Mouse (Mus musculus) cerebellum, adult 2 months (tissue): ENCODE results near the gene Neurl3. TPM values are rescaled to one million over a fixed set of nuclear protein-coding genes. Genes with fewer than 3 reads are reported as not detected.

Experiments used
- DNase-seq, 2 experiments: peaks; one replicate each; pipeline ENCODE4 v3.0.0; 2021
- H3K27ac ChIP-seq: fragments of 200-500 bp; 2 replicates; pipeline ENCODE4 v1.5.1; 2012; ENCODE audit warnings: low read length, control low read depth, inconsistent platforms; ENCODE audit not compliant: insufficient read depth
- H3K27me3 ChIP-seq: fragments of 200-500 bp; 2 replicates; pipeline ENCODE4 v1.6.1; 2012; ENCODE audit warnings: inconsistent platforms, mild to moderate bottlenecking, low read length, moderate library complexity; ENCODE audit not compliant: control insufficient read depth, insufficient read depth
- H3K4me1 ChIP-seq: fragments of 200-500 bp; 2 replicates; pipeline ENCODE4 v1.6.1; 2011; ENCODE audit warnings: low read length; ENCODE audit not compliant: control insufficient read depth, insufficient read depth
- H3K4me3 ChIP-seq: fragments of 200-500 bp; replicated peaks from 2 replicates; pipeline ENCODE3; 2011; ENCODE audit warnings: mild to moderate bottlenecking, low read depth, low read length, control low read depth; ENCODE audit not compliant: insufficient read depth
- CTCF ChIP-seq: fragments of 200-500 bp; IDR thresholded peaks from 2 replicates; pipeline ENCODE4 v1.5.1; 2011; ENCODE audit warnings: low read depth, mild to moderate bottlenecking, control low read depth, low read length, moderate library complexity, borderline replicate concordance; ENCODE audit not compliant: insufficient read depth
- POLR2A ChIP-seq: fragments of 200-500 bp; IDR thresholded peaks from 2 replicates; pipeline ENCODE4 v1.6.1; 2011; ENCODE audit warnings: low read length, control low read depth, borderline replicate concordance; ENCODE audit not compliant: insufficient read depth
- WGBS: fragments of 180-500 bp; shearing (Covaris S2); methylation state at CpG from one replicate; pipeline ENCODE4 v1.1.7; 2018; 5-methylcytosine and 5-hydroxymethylcytosine counted together
- polyA plus RNA-seq: library from polyadenylated mRNA; depleted of rRNA; stranded (reverse); fragments of >200 nt; gene quantifications from 2 replicates; pipeline ENCODE4 v1.2.3, GENCODE M21; 2012

The Neurl3 gene
- polyA plus RNA-seq, 1 experiment = 1.0 TPM

DNA sequence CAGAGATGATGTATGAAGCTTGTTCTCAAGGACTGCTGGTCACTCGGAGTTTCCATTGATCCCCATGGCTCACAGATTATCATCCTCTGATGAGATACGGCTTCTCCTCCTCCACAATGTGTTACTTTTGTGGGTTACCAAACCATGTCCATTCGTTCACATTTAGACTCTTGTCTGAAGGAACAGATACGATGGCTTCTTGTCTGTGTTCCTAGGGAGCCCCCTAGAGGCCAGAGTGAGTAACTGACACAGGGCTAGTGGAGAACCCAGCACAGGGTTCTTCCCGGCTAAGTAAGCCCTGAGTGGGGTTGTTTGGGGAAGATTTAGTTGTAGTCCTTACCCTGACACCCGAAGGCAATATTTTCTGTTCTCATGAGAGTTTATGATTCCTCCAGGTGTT lies 21.7 kb downstream of the Neurl3 start:
- TF ChIP-seq CTCF = peak; percentile 71; the same call in 1 of the 2 replicates
- TF ChIP-seq POLR2A = no peak
- WGBS = 2% methylated on average over 6 of the region's 6 CpGs

DNA sequence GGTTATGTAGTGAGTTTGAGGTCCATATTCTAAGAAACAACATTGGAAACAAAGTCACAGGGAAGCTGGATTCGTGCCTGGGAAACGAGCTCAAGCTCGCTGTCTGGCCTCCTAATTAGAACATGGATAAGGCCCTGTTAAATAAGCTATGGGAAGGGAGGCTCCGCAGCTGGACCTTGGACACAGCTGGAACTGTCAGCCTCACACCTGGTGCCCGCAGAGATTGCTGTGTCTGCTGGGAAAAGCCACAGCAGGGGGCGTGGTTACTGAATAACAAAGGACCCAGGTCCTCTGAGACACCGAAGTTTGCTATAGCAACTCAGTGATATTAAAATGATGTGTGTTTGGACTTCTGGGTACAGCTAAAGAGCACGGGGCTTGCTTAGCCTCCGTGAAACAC lies 23.1 kb downstream of the Neurl3 start:
- WGBS = 20% methylated on average over 9 of the region's 9 CpGs
- Histone ChIP-seq H3K27ac (no peak overlapping the region), H3K27me3 (no peaks in the 10 kb centered on the region), H3K4me1 (no peaks in the 10 kb centered on the region), H3K4me3 (no peak overlapping the region)
- DNase-seq = no peak
- TF ChIP-seq POLR2A (no peak), CTCF (no peak)

More for the DNA sequence above, 21.7 kb downstream of the Neurl3 start:
- Histone ChIP-seq H3K4me1 (no peaks in the 10 kb centered on the region), H3K4me3 (no peak overlapping the region), H3K27me3 (no peaks in the 10 kb centered on the region), H3K27ac (no peak overlapping the region)
- DNase-seq = peak; percentile 72 to 77

DNA sequence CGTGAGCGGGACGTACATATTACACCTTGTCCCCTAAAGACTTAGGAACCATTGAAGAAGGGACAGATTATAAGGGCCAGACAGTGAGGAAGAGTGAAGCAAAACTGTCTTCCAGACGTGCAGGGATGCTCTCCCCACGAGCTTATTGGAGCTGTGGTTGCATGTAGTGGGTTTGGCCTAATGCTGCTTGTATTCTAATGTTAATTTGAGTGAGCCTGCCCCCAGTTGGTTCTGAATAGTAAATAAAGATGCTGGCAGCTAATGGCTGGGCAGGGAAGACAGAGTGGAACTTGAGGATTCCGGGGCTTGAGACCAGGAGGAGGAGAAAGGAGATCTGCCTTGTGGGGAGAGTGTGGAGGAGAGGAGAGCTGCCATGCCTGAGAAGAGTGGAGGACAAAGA lies 27.8 kb downstream of the Neurl3 start:
- 52% methylated on average over 6 of the region's 6 CpGs for WGBS
- no peaks in the 10 kb centered on the region for H3K27me3 ChIP-seq
- no peaks in the 10 kb centered on the region for H3K4me1 ChIP-seq
- TF ChIP-seq CTCF = no peak
- TF ChIP-seq POLR2A = no peak
- no peak overlapping the region for H3K27ac ChIP-seq
- no peak overlapping the region for H3K4me3 ChIP-seq
- DNase-seq = no peak

DNA sequence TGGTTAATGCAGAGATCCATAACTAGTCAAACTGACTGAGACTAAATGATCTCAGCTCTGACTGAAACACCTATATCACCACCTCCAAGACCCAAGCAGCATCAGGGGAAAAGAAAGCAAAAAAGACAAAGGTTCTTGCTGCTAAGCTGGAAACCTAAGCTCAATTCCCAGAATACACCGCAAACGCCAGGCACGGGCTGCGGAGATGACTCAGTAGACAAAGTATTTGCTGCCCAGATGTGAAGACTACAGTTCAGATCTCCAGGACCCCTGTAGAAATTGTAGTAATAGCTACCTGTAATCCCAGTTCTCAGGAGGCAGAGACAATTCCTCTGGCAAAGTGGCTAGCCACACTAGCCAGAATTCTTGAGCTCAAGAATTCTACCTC lies 29.7 kb downstream of the Neurl3 start:
- 82% methylated on average over 4 of the region's 4 CpGs for WGBS

DNA sequence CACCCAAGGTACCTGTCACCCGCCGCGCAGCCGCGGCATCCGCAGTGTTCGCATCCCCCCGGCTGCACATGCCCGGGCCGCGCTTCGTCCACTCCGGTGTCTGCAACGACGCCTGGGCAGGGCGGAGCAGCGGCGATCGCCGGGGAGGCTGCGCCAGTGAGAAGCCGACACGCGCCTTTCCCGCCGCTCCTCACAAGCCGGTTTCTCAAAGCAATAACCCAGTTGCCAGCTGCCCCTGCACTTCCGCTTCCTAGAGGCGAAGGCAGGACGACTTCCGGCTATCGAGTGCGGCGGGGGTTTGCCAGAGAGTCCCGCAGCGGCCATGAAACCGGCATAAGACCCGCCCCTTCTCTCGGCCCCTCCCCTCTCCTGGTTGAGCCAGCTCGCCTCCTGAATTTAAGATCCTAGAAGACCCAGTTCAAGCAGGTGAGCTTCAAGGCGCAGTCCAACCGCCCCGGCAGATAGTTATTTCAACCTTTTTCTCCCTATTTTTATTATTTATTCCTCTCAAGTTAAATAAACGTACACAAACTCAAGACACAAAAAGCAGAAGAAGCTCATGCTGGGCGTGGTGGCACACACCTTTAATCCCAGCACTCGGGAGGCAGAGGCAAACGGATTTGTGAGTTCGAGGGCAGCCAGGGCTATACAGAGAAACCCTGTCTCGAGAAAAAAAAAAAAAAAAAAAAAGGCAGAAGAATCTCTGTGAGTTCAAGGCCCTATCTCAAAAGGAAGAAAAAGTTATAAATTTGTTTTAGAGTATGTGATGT lies 30.2 kb downstream of the Neurl3 start, which contains the start of gene Uggt1:
Gene Uggt1, minus strand, starts transcription at position 663 of the 770 bp plus-strand sequence.
- peak; percentile 93 to 95 for DNase-seq
- H3K4me3 ChIP-seq = peak within 1 kb of the TSS; percentile 85
- WGBS = 2% methylated on average over 49 of the region's 49 CpGs

More for the DNA sequence above, 29.7 kb downstream of the Neurl3 start:
- TF ChIP-seq CTCF = no peak
- no peak for TF ChIP-seq POLR2A
- no peak for DNase-seq
- Histone ChIP-seq H3K4me1 (no peaks in the 10 kb centered on the region), H3K27ac (no peak overlapping the region), H3K27me3 (no peaks in the 10 kb centered on the region), H3K4me3 (no peak overlapping the region)

DNA sequence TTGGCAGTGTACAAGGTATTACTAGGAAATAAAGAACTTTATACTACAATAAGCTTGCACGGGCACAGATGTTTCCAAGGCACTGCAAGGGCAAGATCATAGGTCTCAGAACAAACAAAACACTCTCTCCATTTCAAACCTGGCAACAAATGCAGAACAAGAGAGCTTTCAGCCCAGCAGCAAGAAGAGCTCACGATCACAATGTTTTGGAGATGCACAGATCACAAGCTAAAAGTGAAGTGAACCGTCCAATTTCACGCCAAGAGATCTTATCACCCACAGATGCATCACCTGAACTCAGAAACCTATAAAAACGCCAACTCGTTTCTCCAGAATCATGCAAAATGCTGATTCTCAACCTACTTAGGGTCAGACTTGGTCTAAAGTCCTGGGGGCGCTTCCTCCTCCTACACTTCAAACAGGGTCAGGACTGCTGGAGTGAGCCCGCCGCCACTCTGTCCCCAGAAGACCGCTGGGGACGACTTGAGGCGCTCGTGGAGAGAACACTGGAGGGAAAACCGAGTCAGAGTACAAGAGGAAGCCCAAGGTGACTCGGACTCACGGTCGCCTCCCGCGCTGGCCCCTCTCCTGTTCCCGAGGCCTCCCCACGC lies 30.9 kb downstream of the Neurl3 start:
- WGBS = 3% methylated on average over 21 of the region's 21 CpGs

More for the DNA sequence above, 30.2 kb downstream of the Neurl3 start, which contains the start of gene Uggt1:
- Histone ChIP-seq H3K4me1 (no peaks in the 10 kb centered on the region), H3K27me3 (no peaks in the 10 kb centered on the region), H3K27ac (0 out of 2 replicates have a peak within 1 kb of the TSS, but pooled peaks have one; percentile 4)
- TF ChIP-seq CTCF (no peak), POLR2A (no peak; the same call in 1 of the 2 replicates)

DNA sequence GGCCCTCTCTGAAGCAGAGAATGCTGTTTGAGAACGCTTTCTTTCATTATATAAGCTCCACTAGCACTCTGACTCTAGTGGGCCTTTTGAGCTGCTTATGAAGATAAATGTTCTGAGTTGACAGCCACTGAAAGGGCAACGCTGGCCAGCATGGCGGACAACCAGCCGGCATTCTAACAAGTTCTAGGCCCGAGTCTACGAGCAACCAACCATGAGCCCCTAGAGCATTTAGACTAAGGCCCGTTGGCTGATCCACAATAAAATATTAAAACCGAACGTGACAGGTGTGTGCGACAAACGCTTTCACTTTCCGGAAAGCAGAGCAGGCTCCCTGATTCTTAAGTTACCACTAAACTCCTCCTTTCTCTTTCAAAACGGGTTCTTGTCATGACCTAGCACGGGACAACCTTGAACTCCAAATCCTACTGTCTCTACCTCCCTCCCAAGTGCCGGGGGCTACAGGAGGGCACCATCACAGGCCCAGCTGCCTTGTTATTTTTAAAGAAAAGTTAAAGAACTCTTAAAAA lies 32.5 kb downstream of the Neurl3 start:
- Histone ChIP-seq H3K4me3 (no peak overlapping the region), H3K27ac (no peak overlapping the region), H3K27me3 (no peaks in the 10 kb centered on the region), H3K4me1 (no peaks in the 10 kb centered on the region)
- DNase-seq = no peak
- TF ChIP-seq CTCF = no peak
- no peak for TF ChIP-seq POLR2A
- 78% methylated on average over 15 of the region's 15 CpGs for whole genome bisulfite sequencing

More for the DNA sequence above, 30.9 kb downstream of the Neurl3 start:
- no peak for DNase-seq
- Histone ChIP-seq H3K4me3 (peak overlapping the region; percentile 85), H3K27ac (0 out of 2 replicates have a peak overlapping the region, but pooled peaks have one; percentile 4), H3K4me1 (no peaks in the 10 kb centered on the region), H3K27me3 (no peaks in the 10 kb centered on the region)
- TF ChIP-seq POLR2A (no peak), CTCF (no peak)
